Mouse (Mus musculus) gastrocnemius, postnatal 14 days (tissue): ENCODE results near the gene Wnt3a. TPM values are rescaled to one million over a fixed set of nuclear protein-coding genes. Genes with fewer than 3 reads are reported as not detected.
A peak's percentile ranks its signal among the peaks of the same experiment; 100 is the strongest.
"Not testable (repeated sequence)": the region's sequence is repeated elsewhere in the genome, so short reads cannot be mapped to it uniquely, and the experiment has no call there.

Source experiments
- DNase-seq: peaks from one replicate; pipeline ENCODE4 v3.0.0; 2021; ENCODE audit warnings: mixed read lengths
- intact Hi-C: fragments of 180-260 bp; cut with DNase I; formaldehyde crosslinking; loops from one replicate; pipeline ENCODE4 v1.15.1; 2025; ENCODE audit warnings: low total_unique reads
- total RNA-seq, 2 experiments: library from RNA; stranded (reverse); gene quantifications; 2 replicates each; pipeline ENCODE4 v1.2.3; 2021

The Wnt3a gene
- total RNA-seq, 2 experiments from 2014 or later = not detected

DNA sequence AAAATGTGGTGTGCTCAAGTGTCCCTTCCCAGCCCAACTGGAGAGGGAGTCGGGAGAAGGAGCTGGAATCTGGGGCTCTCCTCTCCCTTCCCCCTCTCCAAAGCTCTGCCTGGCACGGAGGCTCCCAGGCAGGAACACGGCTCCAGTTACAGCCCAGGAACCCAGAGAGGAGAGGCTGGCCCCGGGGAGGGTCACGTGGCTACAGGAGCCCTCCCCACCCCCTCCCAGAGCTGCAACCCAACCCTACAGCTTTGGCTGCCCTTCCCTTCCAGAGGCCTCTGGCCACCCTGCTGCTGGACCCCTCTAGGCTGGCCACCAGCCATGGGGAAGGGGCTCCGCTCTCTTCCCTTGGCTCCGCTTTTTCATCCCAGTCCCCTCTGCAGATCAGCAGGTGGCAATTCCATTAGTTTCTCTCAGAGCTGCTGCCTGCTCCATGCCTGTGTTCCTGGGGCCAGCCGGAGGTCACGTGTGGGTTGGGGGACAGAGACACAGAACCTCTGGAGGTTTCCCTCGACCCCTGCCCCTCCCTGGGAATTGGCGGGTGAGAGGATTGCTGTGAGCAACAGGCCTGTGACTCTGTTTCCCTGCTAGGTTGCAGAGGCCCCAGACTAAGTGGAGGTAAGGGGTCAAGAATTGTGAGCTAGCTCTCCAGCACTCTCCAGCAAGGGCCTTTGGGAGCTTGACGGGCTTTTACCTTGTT, 18.7 kb upstream of the Wnt3a start:
- intact Hi-C loops = no loop called here
- peak; percentile 87 for DNase-seq

DNA sequence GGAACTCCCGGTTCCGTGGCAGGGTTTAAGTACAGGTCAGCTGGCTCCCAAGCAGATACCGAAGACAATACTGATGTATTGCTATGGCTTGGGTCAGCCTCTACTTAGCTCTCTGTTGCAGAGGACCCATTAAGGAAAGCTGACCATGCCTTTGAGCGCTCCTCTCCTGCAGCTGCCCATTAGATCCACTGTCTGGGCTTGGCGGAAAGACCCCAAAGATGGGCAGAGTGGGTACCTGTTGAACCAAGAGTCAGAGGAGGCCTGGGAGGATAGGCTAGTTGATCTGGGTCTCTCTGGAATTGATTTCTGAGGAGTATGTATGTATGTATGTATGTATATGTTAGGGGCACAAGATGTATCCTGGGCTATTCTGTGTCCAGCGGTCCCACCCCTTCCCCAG, 18.1 kb upstream of the Wnt3a start:
- DNase-seq = no peak
- intact Hi-C loops = no loop called here

DNA sequence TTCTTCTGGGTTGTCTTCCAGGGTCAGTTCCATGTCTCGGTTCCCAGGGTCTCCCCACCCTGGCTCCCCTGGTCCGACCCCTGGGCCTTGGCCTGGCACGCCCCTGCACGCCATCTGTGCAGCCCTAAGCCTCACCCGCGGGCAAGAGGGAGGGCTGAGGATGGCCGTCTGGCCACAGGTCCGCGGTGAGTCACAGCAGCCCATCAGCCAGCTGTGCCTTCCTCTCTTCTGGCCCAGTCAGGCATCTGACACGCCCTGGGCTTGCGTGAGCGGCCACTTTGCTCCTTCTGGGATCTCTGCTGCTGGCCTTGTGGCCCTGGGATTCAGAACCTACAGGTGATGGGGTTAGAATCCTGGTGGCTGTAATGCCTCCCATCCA, 17.6 kb upstream of the Wnt3a start:
- intact Hi-C loops = no loop called here
- peak; percentile 63 for DNase-seq

DNA sequence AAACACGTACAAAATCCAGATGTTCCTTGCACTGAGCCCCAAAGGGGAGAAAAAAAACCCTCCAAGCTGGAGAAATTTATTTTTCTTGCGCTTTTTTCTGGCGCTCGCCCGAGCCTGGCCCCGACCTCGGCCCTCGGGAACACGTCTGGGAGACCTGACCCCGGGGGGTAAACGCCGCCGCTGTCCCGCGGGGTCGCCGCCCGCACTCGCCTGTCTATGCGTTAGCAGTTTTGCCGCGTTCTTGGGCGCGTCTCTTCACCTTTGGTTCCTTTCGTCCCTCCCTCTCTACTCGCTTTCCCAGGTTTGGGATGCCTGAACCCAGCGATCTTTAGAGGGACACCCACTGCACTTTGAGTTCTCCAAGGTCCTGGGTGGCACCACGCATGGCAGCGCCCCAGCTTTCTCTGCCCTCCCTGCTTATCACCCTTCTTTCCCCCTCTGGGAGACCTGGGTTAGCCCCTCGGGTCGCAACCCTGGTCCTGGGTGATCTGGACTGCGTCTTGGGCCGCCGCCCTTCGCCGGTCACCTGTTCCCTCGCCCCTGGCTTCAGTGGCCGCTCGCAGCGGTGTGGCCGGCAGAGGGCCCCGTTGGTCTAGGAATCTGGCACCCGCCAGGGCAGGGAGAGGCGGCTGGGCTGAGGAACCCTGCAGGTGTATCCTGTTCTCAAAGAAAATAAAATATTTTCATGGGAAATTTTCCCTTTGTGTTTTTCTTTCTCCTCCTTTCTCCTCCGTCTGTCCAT, 17.0 kb upstream of the Wnt3a start:
- intact Hi-C loops = no loop called here

DNA sequence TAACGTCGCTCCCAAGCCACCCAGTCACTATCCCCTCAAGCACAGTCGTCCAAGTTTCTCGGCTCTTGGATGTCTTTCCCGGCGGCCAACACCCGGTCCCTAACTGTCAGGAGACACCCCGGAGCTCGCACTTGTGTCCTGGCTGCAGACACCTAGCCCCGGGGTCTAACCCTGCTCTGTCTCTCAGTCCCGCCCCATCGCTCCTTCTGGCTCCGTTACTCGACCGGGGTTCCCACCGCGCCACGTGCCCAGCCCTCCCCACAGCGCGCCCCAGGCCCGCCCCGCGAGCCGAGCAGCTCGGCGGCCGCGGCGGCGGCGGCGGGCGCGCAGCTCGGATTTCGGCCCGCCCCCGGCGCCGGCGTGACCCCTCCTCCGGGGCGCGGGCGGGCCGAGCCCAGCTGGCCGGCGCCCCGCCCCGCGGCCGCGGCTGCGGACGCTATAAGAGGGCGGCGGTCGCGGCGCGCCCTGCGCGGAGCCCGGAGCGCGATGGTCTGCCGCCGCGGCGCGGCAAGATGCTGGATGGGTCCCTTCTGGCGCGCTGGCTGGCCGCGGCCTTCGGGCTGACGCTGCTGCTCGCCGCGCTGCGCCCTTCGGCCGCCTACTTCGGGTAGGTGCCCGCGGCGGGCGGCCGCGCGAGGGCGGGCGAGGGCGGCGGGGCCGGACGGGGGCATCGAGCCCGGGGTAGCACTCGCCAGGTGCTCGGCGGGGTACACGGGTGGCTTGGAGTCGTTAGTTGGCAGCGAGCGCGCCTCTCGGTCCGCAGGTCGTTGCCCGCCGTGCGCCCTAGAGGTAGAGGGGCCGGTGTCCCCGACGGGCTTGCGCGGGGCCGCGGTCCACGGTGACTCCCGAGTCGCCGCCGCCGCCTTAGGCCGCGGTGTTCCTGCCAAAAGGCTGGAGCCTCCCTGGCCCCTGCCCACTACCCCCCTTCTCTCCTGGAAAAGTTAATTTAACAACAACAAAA, 16.2 kb upstream of the Wnt3a start, which contains the start of gene Wnt9a:
TSS of gene Wnt9a (plus strand) at position 468 of the 961 bp plus-strand sequence.
- intact Hi-C loops = no loop called here
- DNase-seq = peak; percentile 77

More for the DNA sequence above, 17.0 kb upstream of the Wnt3a start:
- peak; percentile 91 for DNase-seq

DNA sequence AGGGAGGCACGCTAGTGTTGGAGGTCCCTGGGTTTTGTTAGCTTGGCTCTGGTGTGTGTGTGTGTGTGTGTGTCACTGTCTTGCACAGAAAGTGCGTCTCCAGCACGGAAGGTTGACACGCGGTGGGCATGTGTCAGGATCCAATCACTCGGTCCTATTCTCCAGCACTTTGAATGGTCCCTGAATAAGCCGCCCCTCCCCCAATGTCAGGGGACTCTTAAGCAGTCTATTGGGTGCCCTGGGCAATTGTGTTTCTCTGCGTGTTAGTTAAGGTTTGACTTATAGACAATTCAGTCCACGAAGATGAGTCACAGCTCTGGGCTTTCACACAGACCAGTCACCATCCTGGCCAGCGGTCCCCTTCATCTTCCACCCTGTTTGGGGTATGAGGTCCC, 15.3 kb upstream of the Wnt3a start:
- intact Hi-C loops = no loop called here
- DNase-seq = no peak

DNA sequence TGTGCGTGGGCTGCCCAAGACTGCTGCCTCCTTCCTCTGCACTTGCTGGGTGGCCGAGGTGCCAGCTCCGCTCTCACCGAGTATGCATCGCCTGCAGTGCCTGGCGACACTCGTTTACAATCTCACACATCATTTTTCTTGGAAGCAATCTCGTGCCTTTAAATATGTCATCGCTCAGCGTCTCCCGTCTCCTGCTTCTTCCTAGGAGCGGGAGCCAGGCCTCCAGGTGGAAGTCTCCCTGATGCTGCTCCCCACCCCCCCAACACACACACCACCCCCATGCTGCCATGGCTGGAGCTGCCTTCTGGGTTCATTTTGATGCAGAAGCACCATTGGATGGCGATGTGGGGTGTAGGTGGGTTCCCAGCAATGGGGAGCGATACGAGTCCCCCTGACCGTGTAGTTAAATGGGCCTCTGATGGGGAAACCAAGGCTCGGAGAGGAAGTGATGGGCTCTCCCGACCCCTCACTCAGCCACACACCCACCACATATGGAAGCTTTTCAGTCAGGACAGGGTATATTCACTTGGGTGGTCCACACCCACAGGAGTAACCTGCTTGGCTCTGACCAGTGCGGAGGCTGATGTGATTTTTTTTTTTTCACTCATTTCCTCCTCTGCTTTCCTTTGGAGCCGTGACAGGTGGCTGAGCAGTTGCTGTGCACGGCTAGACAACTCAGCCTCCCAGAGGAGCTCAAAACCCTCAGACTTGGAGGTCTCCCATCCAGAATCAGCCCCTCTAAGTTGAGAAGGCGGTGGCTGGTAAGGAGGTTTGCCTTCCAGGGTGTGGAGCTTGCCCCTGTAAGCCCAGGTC, 14.7 kb upstream of the Wnt3a start:
- no peak for DNase-seq
- intact Hi-C loops = no loop called here

DNA sequence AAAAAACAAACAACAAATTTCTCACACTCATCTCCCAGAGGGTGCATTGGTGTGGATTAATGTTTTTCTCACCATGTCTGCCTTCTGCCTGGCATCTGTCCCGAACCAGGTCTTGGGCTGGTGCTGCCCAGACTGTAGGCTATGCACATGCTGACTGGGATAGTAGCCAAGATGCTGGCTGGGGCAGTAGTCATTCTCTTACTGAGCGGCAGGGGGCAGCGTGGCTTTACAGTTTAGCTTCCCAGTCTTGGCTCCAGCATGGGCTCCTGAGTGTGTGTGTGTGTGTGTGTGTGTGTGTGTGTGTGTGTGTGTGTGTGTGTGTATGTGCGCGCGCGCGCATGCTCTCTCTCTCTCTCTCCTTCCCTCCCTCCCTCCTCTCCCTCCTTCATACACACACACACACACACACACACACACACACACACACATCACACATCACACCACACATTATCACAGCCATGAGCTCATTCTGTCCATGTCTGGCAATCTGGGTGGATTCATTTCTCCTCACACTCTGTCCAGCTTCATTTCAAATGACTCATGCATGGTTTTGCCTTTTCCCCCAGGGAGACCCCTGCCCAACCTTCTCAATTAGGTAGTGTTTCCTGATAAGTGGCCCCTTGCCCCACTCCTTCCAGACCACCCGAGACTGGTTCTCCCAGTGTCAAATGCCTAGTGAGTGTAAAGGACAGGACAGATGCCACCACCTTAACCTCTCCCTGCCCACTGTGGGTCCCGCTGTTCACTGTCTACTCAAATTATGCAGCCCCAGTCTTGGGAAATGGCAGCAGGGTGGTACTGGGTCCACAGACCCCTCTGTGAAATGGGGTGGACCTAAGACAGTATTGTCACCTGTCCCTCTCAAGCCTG, 12.4 kb upstream of the Wnt3a start:
- intact Hi-C loops = no loop called here
- DNase-seq = peak; percentile 85

DNA sequence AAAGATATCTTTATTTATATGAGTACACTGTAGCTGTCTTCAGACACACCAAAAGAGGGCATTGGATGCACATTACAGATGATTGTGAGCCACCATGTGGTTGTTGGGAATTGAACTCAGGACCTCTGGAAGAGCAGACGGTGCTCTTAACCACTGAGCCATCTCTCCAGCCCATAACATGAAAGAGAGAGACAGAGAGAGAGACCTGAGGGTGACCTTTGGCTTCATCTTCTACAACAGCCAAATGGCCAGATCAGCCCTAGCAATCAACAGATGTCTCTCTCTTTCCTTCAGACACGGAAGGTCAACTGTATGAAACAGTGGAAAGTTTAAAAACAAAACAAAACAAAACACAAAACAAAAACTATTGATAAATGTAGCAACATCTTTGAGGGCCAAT, 10.5 kb upstream of the Wnt3a start:
- intact Hi-C loops = loop anchor here (2.0 kb wide), 1 partner anchor 182 kb away; no protein-coding TSS in a partner anchor
- not testable (repeated sequence) for DNase-seq

DNA sequence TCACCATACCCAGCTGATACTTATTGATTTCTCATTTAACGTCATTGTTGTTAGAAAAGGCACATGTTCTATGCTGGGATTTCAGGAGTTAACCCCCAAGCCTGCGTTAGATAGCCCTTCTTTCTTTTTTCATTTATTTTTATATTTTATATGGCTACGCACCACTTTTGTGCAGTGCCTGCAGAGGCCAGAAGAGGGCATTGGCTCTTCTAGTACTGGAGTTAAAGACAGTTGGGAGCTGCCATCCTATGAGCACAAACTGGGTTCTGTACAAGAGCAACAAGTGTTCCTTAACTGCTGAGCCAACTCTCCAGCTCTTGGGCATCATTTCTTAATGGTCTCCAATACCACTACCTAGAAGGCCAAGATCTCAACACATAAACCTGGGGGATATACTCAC, 9.6 kb upstream of the Wnt3a start:
- no peak for DNase-seq
- intact Hi-C loops = loop anchor here (2.0 kb wide), 1 partner anchor 183 kb away; no protein-coding TSS in a partner anchor

DNA sequence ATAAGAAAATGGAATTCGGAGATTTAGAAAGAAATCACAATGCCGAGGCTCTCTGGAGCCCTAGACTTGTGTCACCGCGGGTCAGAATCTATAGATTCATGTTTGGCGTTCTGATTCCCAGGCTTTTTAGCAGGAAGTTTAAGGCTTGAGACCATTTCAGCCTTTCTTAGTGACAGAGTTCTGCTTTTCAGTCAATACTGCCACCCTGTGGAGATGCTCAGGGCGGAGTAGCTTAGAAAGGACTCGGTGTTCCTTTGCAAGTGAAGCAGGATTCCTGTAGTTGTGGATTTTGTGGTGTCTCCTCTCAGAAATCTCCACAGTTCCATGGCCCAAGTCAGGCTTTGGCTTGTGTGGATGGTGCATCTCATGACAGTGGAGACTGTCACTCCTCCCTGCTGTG, 7.4 kb upstream of the Wnt3a start:
- DNase-seq = no peak
- intact Hi-C loops = loop anchor here (2.0 to 10.0 kb wide), 2 partner anchors 67 to 203 kb away; no protein-coding TSS in a partner anchor

DNA sequence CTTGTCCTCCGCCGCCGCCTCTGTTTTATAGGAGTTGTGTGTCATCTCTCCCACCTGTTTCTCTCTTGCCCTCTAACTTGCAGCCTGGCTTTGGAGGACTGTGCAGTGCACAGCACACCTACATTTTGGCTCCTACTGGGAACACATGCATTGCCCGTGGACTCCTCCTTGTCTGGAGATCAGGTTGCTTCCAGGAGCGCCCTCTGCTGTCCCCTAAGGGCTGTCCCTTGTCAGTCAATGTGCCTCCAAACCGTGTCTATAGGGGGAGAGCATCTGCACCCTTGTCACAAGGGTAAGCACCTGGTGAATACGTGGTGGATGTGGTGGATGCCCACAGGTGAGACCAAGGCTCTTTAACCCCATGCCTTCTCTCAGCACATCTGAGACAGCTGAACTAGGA, 3.1 kb upstream of the Wnt3a start:
- intact Hi-C loops = loop anchor here (10.0 kb wide), 1 partner anchor 199 kb away; no protein-coding TSS in a partner anchor
- DNase-seq = no peak

DNA sequence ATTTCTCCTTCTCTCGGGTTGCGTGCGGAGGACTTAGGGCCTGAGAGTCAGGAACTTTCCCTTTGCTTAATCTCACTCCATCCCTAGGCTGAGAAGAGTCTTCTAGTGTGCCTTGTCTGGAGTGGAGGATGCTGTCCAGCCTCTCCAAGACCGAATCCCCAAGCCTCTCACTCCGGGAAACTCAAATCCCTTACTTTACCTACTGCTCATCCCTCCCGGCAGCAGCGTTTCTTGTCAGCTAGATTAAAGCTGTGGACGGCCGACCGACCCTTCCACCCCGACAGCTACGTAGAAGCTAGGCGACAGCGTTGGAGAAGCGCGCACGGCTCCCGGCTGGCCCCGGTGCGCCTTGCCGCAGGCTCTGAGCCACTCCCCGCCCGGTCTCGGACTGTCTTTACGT, 846 bp downstream of the Wnt3a start:
- intact Hi-C loops = loop anchor here (2.0 to 10.0 kb wide), 2 partner anchors 49 to 195 kb away; no protein-coding TSS in a partner anchor

DNA sequence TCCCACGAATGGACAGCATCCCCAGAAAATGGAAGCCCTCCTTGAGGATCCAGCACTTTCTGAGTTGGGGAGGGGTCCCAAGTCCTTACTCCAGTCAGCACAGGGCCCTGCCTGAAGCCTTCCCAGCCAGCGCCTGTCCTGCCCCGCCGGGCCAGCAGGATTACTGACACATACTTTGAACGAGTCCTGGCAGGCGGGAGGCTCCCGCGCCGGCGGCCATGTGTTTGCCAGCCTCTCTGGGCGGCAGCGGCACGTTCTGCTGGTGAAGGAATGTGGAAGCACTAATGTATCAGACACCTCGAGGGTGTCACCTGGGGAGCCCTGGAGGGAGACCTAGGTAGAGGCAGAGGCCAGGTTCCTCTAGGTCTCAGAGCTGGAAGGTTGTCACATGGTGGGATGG, 6.4 kb downstream of the Wnt3a start:
- intact Hi-C loops = no loop called here
- no peak for DNase-seq

More for the DNA sequence above, 846 bp downstream of the Wnt3a start:
- no peak for DNase-seq

DNA sequence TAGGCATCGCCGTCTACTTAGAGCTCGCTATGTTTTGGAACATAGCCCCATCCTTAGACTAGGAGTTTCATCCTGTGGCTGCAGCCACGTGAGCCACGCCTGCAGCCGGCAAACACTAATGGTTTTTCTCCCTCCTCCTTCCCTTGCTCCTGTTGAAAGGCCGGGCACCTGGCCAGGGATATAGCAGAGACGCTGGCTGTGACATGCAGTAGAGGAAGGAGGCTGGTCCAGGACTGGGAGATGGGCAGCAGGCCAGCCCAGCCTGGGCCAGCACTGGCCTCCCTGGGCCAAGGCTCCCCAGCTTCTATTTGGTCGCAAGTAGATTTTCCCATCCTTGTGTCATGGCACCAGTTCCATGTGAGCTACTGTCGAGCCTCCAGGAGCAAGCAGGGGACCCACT, 7.6 kb downstream of the Wnt3a start:
- DNase-seq = peak; percentile 40

DNA sequence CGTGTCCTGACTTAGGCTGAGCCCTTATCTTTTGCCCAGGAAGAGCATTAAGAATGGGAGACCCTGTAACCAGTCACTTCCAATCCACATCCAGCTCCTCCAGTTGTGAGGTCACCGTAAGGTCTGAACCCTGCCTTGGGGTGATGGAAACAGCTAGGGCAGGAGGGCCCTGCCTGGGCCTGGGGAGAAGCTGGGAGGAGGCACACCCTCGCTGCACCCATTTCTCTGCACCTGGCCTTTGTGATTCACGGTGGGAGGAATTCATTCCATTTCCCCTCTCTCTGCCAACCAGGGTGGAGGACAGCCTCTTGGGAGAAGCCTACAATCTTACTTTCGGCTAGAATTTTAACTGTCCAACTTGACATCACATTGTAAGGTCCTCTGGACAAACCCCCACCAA, 8.4 kb downstream of the Wnt3a start:
- intact Hi-C loops = no loop called here
- DNase-seq = no peak

More for the DNA sequence above, 7.6 kb downstream of the Wnt3a start:
- intact Hi-C loops = no loop called here

DNA sequence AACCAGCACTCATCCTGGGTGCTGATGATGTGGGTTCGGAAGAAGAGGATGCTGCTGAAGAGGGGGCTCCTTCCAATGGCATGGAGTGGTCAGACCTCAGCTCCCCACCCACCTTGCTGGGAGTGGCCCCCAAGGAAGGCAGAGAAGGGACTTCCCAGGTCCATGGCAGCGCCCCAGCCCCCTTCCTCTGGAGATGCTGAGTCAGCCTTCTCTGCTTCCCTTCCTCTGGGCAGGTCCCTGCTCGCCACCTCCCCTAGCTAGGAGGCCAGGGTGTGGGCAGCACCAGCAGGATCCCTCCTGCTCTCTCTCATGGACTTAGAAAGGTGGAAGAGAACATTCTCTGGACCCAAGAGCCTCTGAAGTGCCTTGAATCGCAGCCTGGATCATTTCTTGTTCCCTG, 12.5 kb downstream of the Wnt3a start:
- intact Hi-C loops = no loop called here
- no peak for DNase-seq

DNA sequence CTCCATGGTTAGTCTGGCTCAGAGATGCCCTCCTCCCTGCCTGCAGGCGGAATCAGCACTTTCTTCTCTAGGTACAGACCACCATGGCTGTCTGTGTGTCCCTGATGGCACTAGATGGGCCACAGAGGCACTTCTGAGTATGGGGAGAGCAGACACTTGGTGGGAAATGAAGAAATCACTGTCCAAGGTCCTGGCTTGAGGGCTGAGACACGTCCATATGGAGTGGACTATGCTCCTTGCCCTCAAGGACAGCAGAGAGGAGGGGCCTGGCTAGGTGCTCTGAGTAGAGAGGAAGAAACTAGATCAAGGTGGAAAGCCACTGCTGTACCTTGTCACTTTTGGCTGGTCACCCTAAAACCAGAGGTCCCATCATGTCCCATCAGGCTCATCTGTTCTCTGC, 13.7 kb downstream of the Wnt3a start:
- DNase-seq = no peak
- intact Hi-C loops = no loop called here
